Mouse (Mus musculus) ES-E14 (cell line): ENCODE data around the gene Ccdc40. TPM values are rescaled to one million over a fixed set of nuclear protein-coding genes. Genes with fewer than 3 reads are reported as not detected.
"Not testable (repeated sequence)": the region's sequence is repeated elsewhere in the genome, so short reads cannot be mapped to it uniquely, and the experiment has no call there.

Experiments used
- DNase-seq: peaks from one replicate; pipeline ENCODE4 v3.0.0-alpha.2; 2013; ENCODE audit warnings: low read depth, low spot score
- H3K27ac ChIP-seq: 2 replicates; pipeline ENCODE4 v1.5.1; 2012; ENCODE audit warnings: low read depth, mild to moderate bottlenecking, low read length, moderate library complexity, mixed read lengths; ENCODE audit not compliant: poor library complexity, insufficient read depth, severe bottlenecking
- H3K36me3 ChIP-seq: 2 replicates; pipeline ENCODE4 v1.6.1; 2012; ENCODE audit warnings: mild to moderate bottlenecking, low read length, moderate library complexity, mixed read lengths; ENCODE audit not compliant: control insufficient read depth, poor library complexity, insufficient read depth, severe bottlenecking
- H3K4me1 ChIP-seq, 2 experiments: fragments of 150-350 bp in 1 of 2; sonication (generic) in 1 of 2; 2 replicates each; pipeline ENCODE4 v1.6.1; 2012; ENCODE audit warnings: low read length in 2 of 2, mild to moderate bottlenecking in 1 of 2, mixed read lengths in 1 of 2; ENCODE audit not compliant: control insufficient read depth in 2 of 2, insufficient read depth in 2 of 2, poor library complexity in 1 of 2
- H3K4me3 ChIP-seq, 2 experiments: fragments of 150-350 bp in 1 of 2; sonication (generic) in 1 of 2; 2 replicates each; pipeline ENCODE4 v1.5.1; 2012; ENCODE audit warnings: low read length in 2 of 2, low read depth in 1 of 2, mild to moderate bottlenecking in 1 of 2, mixed read lengths in 1 of 2; ENCODE audit not compliant: insufficient read depth in 1 of 2, poor library complexity in 1 of 2, severe bottlenecking in 1 of 2
- H3K9ac ChIP-seq: 2 replicates; pipeline ENCODE4 v1.6.1; 2012; ENCODE audit warnings: low read depth, mild to moderate bottlenecking, low read length, mixed read lengths; ENCODE audit not compliant: poor library complexity, insufficient read depth, severe bottlenecking
- H3K9me3 ChIP-seq: fragments of 150-350 bp; sonication (generic); 2 replicates; pipeline ENCODE4 v1.6.1; 2012; ENCODE audit warnings: low read depth, mild to moderate bottlenecking, low read length; ENCODE audit not compliant: control insufficient read depth, insufficient read depth
- CHD2 ChIP-seq: IDR thresholded peaks from 2 replicates; pipeline ENCODE4 v1.6.1; 2014; ENCODE audit warnings: mild to moderate bottlenecking, low read depth, low read length, inconsistent platforms
- HCFC1 ChIP-seq: IDR thresholded peaks from 2 replicates; pipeline ENCODE4 v1.6.1; 2012; ENCODE audit warnings: low read length, inconsistent platforms, borderline replicate concordance; ENCODE audit not compliant: insufficient read depth
- MAFK ChIP-seq: IDR thresholded peaks from 2 replicates; pipeline ENCODE4 v1.6.1; 2014; ENCODE audit warnings: mild to moderate bottlenecking, low read depth, low read length, inconsistent platforms; ENCODE audit not compliant: insufficient read depth
- ZC3H11A ChIP-seq: IDR thresholded peaks from 2 replicates; pipeline ENCODE4 v1.6.1; 2012; ENCODE audit warnings: low read depth, mild to moderate bottlenecking, inconsistent platforms, low read length, borderline replicate concordance
- ZNF384 ChIP-seq: IDR thresholded peaks from 2 replicates; pipeline ENCODE4 v1.6.1; 2012; ENCODE audit warnings: low read depth, low read length, inconsistent platforms
- in situ Hi-C, 2 experiments: fragments of 600-800 bp; cut with MboI; formaldehyde crosslinking; loops; one replicate each; pipeline ENCODE4 v1.15.1; 2025; ENCODE audit warnings: low sequenced_read_pairs in 2 of 2, inconsistent platforms in 1 of 2; ENCODE audit not compliant: unreplicated experiment in 2 of 2
- total RNA-seq: library from RNA; depleted of rRNA; stranded (reverse); fragments of 300-350 nt; gene quantifications from 2 replicates; pipeline ENCODE4 v1.2.3, GENCODE M21; 2012

Gene Ccdc40
- total RNA-seq, 1 experiment = 6.2 TPM

GRCm38 (mm10) chr11:119245543-119245942, 17.2 kb downstream of the Ccdc40 start:
- DNase-seq, H3K27ac ChIP-seq, H3K9ac ChIP-seq, in situ Hi-C loops, H3K36me3 ChIP-seq, H3K9me3 ChIP-seq, H3K4me3 ChIP-seq: not testable (repeated sequence)
- peaks cover 3 to 13% of the 10 kb centered on the region in 2 experiments; a peak in 3 of 4 replicates for H3K4me1 ChIP-seq
- TF ChIP-seq ZNF384 = peak; percentile 77; the same call in 1 of the 2 replicates

- Histone ChIP-seq H3K27ac (no peak overlapping the region), H3K9me3 (no peaks in the 10 kb centered on the region), H3K36me3 (no peaks in the 10 kb centered on the region), H3K4me1 (peaks cover 7 to 25% of the 10 kb centered on the region in 2 experiments; a peak in 3 of 4 replicates), H3K4me3 (no peak overlapping the region), H3K9ac (no peak overlapping the region)
- no peak for DNase-seq
- in situ Hi-C loops = no loop called here
- TF ChIP-seq ZNF384 (no peak), ZC3H11A (no peak), HCFC1 (no peak), CHD2 (no peak), MAFK (no peak)
Measured at GRCm38 (mm10) chr11:119249011-119249410, 20.6 kb downstream of the Ccdc40 start.

- DNase-seq = no peak
- Histone ChIP-seq H3K9me3 (no peaks in the 10 kb centered on the region), H3K4me1 (peaks cover 7 to 25% of the 10 kb centered on the region in 2 experiments; a peak in 3 of 4 replicates), H3K4me3 (no peak overlapping the region), H3K27ac (no peak overlapping the region), H3K36me3 (no peaks in the 10 kb centered on the region), H3K9ac (no peak overlapping the region)
- TF ChIP-seq CHD2 = no peak
- no peak for TF ChIP-seq MAFK
- no peak for TF ChIP-seq ZC3H11A
- no peak for TF ChIP-seq HCFC1
- no peak for TF ChIP-seq ZNF384
- in situ Hi-C loops = no loop called here
Measured at GRCm38 (mm10) chr11:119250998-119251397, 22.6 kb downstream of the Ccdc40 start.

GRCm38 (mm10) chr11:119252854-119253541, 24.6 kb downstream of the Ccdc40 start:
- Histone ChIP-seq H3K9ac (peak overlapping the region; percentile 48; the same call in 1 of the 2 replicates), H3K27ac (no peak overlapping the region), H3K36me3 (no peaks in the 10 kb centered on the region), H3K9me3 (no peaks in the 10 kb centered on the region), H3K4me3 (peak overlapping the region in 1 of 2 experiments; percentile 37; a peak in 3 of 4 replicates), H3K4me1 (peaks cover 7 to 27% of the 10 kb centered on the region in 2 experiments; a peak in 3 of 4 replicates)
- DNase-seq = no peak
- TF ChIP-seq ZNF384 (no peak), MAFK (no peak), HCFC1 (no peak), CHD2 (no peak), ZC3H11A (no peak)
- in situ Hi-C loops = no loop called here

GRCm38 (mm10) chr11:119256557-119256956, 28.2 kb downstream of the Ccdc40 start:
- H3K36me3 ChIP-seq, DNase-seq, H3K9ac ChIP-seq, in situ Hi-C loops, H3K9me3 ChIP-seq, H3K27ac ChIP-seq, H3K4me3 ChIP-seq: not testable (repeated sequence)
- peaks cover 0 to 22% of the 10 kb centered on the region in 2 experiments; a peak in 1 of 4 replicates for H3K4me1 ChIP-seq
